Mouse (Mus musculus): Measurements from ENCODE around the gene Nhsl1.

DNA sequence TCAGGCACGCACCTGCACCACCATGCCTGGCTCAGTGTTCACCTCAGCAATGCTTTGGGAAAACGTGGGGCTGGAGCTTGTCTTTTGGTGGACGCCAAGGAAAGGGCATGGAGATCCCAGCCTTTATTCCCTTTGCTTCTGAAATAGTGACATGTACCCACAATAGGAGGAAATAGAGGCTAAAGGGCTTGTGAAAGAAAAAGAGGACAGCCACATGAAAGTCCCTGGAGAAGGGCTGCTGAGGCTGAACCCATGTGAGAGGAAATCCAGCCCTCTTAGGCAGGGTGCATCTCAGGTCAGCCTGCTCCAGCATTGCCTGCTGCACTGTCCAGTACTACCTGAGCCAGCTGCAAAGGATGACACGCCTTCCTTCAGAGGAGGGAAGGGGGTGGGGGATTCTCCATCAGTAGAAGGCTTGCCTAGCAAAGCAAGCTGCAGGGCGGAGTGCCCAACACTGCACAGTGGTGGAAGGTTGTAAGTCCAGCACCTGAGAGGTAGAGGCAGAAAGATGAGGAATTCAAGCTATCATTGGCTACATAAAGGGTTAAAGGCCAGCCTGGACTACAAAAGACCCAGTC is 9.6 kb downstream of the Nhsl1 start:
- TF ChIP-seq CTCF (IDR thresholded peaks at IDR 0.05; ENCODE audit: control insufficient read depth, insufficient read depth, insufficient read length): no peak
- no peak for TF ChIP-seq MAX (IDR thresholded peaks at IDR 0.05)
- no peak for TF ChIP-seq USF1 (IDR thresholded peaks at IDR 0.05; ENCODE audit: low read depth)
- no peak for TF ChIP-seq MYOG (IDR thresholded peaks at IDR 0.05; ENCODE audit: control insufficient read depth, extremely low read depth, insufficient read length)
- no peak for TF ChIP-seq MYOD1 (IDR thresholded peaks at IDR 0.05; ENCODE audit: control insufficient read depth, insufficient read length, low read depth)
- no peak for TF ChIP-seq CEBPB (IDR thresholded peaks at IDR 0.05; ENCODE audit: low read depth)

All from C2C12 (cell line).